Mouse (Mus musculus) liver, embryonic 16.5 days (tissue): ENCODE measurements around the gene Samd8. TPM values are rescaled to one million over a fixed set of nuclear protein-coding genes. Genes with fewer than 3 reads are reported as not detected.

ENCODE experiments used
- ATAC-seq: fragments of 200-750 bp; cut with Nextera tagmentation; 2 replicates; pipeline ENCODE4 v1.8.0; 2017; ENCODE audit warnings: low read depth, mild to moderate bottlenecking, moderate number of reproducible peaks, moderate library complexity
- H3K27ac ChIP-seq: fragments of 300-500 bp; sonication (generic); 2 replicates; pipeline ENCODE4 v1.5.1; 2014; ENCODE audit warnings: mild to moderate bottlenecking, low read length
- H3K27me3 ChIP-seq: fragments of 300-500 bp; sonication (generic); 2 replicates; pipeline ENCODE4 v1.6.1; 2014; ENCODE audit warnings: low read depth, low read length, mixed read lengths; ENCODE audit not compliant: control insufficient read depth, insufficient read depth
- H3K36me3 ChIP-seq: fragments of 300-500 bp; sonication (generic); 2 replicates; pipeline ENCODE4 v1.6.1; 2014; ENCODE audit warnings: mild to moderate bottlenecking; ENCODE audit not compliant: control insufficient read depth, insufficient read depth
- H3K4me1 ChIP-seq: fragments of 300-500 bp; sonication (generic); 2 replicates; pipeline ENCODE4 v1.6.1; 2014; ENCODE audit warnings: low read depth, low read length, mixed read lengths; ENCODE audit not compliant: control insufficient read depth
- H3K4me2 ChIP-seq: fragments of 300-500 bp; sonication (generic); 2 replicates; pipeline ENCODE4 v1.6.1; 2014; ENCODE audit warnings: low read depth, low read length, mixed read lengths
- H3K4me3 ChIP-seq: fragments of 300-500 bp; sonication (generic); 2 replicates; pipeline ENCODE4 v1.5.1; 2014; ENCODE audit warnings: low read depth, mild to moderate bottlenecking, low read length
- H3K9ac ChIP-seq: fragments of 300-500 bp; sonication (generic); 2 replicates; pipeline ENCODE4 v1.6.1; 2014; ENCODE audit warnings: low read depth, low read length
- H3K9me3 ChIP-seq: fragments of 300-500 bp; sonication (generic); replicated peaks from 2 replicates; pipeline ENCODE4 v1.6.1; 2016; ENCODE audit warnings: low read length; ENCODE audit not compliant: control insufficient read depth
- WGBS: fragments of 180-500 bp; shearing (Covaris S2); extraction: QIAGEN DNeasy Blood & Tissue Kit; methylation state at CpG from one replicate; pipeline ENCODE4 v1.1.7; 2014; ENCODE audit not compliant: insufficient replicate concordance; 5-methylcytosine and 5-hydroxymethylcytosine counted together
- polyA plus RNA-seq: library from polyadenylated mRNA; unstranded; fragments of >200 nt; fragmentation: Nextera tagmentation; extraction: Ambion mirVana; gene quantifications from 2 replicates; pipeline ENCODE4 v1.2.1, GENCODE M21; 2015

Samd8 gene
- polyA plus RNA-seq, 1 experiment from 2014 or later, result 3.9 TPM

- ATAC-seq, result no peak
- Histone ChIP-seq H3K4me3 (no peak overlapping the region), H3K27ac (no peak overlapping the region), H3K36me3 (peaks cover 5% of the 10 kb centered on the region), H3K9me3 (no peaks in the 10 kb centered on the region), H3K4me1 (no peaks in the 10 kb centered on the region), H3K4me2 (no peak overlapping the region), H3K9ac (no peak overlapping the region), H3K27me3 (no peaks in the 10 kb centered on the region)
- WGBS, result 78% methylated on average over 4 of the region's 4 CpGs
Measured at GRCm38 (mm10) chr14:21776201-21776600, 25.9 kb downstream of the Samd8 start.

DNA sequence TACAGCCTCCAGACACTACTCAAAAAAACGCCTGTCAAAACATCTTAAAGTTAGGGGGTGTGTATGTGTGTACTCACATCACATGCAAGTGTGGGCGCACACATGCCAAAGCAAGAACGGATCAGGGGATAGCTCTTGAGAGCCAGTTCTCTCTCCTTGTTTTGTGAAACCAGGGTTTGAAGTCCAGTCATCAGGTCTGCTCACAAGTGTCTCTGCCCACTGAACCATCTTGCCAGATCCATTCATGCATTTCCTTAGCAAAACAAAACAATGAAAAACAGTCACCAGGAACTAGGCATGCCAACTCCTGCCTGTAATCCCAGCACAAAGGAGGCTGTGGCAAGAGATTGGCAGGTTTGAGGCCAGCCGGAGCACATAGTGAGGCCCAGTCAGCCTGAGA lies 36.2 kb downstream of the Samd8 start:
- H3K4me3 ChIP-seq, result no peak overlapping the region
- no peak for ATAC-seq
- no peak overlapping the region for H3K27ac ChIP-seq
- H3K27me3 ChIP-seq, result no peaks in the 10 kb centered on the region
- H3K9ac ChIP-seq, result no peak overlapping the region
- no peak overlapping the region for H3K4me2 ChIP-seq
- no peaks in the 10 kb centered on the region for H3K9me3 ChIP-seq
- H3K36me3 ChIP-seq, result no peaks in the 10 kb centered on the region; the same call in 1 of the 2 replicates
- no peaks in the 10 kb centered on the region for H3K4me1 ChIP-seq
- 71% methylated on average over 4 of the region's 4 CpGs for WGBS

DNA sequence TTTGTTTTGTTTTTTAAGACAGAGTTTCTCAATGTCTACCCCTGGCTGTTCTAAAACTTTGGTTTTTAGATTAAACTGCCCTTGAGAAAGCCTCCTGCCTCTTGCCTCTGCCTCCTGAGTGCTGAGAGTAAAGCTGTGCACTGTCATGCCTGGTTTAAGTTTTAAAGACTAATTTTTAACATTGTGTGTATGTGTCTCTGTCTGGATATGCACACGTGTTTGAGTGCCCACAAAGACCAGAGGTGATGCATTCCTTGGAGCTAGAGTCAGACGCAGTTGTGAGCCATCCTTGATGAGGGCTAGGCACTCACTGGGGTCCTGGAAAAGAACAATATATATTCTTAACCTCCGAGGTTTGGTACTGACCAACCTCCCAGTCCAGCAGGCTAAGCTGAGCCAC lies 37.0 kb downstream of the Samd8 start:
- H3K4me2 ChIP-seq, result no peak overlapping the region
- no peak overlapping the region for H3K4me3 ChIP-seq
- no peaks in the 10 kb centered on the region for H3K4me1 ChIP-seq
- H3K9ac ChIP-seq, result no peak overlapping the region
- WGBS, result 75% methylated on average over 3 of the region's 3 CpGs
- no peaks in the 10 kb centered on the region for H3K27me3 ChIP-seq
- no peaks in the 10 kb centered on the region for H3K9me3 ChIP-seq
- ATAC-seq, result no peak
- no peak overlapping the region for H3K27ac ChIP-seq
- peaks cover 2% of the 10 kb centered on the region for H3K36me3 ChIP-seq

DNA sequence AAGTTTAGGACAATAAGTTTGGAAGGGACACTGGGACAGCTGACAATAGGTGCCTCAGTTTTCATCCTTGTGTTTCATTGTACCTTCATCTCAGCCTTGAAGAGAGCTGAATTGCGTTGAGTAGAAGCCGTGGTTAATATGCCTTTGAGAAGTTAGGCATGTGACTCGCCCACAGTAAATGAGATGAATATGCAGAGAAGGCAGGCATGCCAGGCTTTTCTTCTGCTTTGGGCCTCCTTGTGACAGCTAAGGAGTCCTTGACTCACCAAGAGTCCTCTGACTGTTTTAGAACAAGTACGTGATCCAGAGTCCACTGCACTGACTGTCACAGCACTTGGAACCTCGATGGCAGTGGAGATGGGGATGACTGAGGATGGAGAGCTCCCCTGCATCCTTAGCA lies 37.8 kb downstream of the Samd8 start:
- H3K36me3 ChIP-seq, result peaks cover 5% of the 10 kb centered on the region
- H3K27ac ChIP-seq, result no peak overlapping the region
- no peak for ATAC-seq
- H3K4me3 ChIP-seq, result no peak overlapping the region
- H3K4me1 ChIP-seq, result no peaks in the 10 kb centered on the region
- H3K9me3 ChIP-seq, result no peaks in the 10 kb centered on the region
- 80% methylated on average over 5 of the region's 5 CpGs for WGBS
- no peak overlapping the region for H3K9ac ChIP-seq
- no peak overlapping the region for H3K4me2 ChIP-seq
- no peaks in the 10 kb centered on the region for H3K27me3 ChIP-seq

- no peak overlapping the region for H3K4me2 ChIP-seq
- H3K4me3 ChIP-seq, result no peak overlapping the region
- no peaks in the 10 kb centered on the region for H3K27me3 ChIP-seq
- no peaks in the 10 kb centered on the region for H3K4me1 ChIP-seq
- 71% methylated on average over 9 of the region's 9 CpGs for WGBS
- H3K27ac ChIP-seq, result no peak overlapping the region
- no peak overlapping the region for H3K9ac ChIP-seq
- H3K36me3 ChIP-seq, result peaks cover 14% of the 10 kb centered on the region
- H3K9me3 ChIP-seq, result no peaks in the 10 kb centered on the region
- 0 out of 2 replicates have a peak, but pooled peaks have one; percentile 60 for ATAC-seq
Measured at GRCm38 (mm10) chr14:21790585-21791251, 40.4 kb downstream of the Samd8 start.

- Histone ChIP-seq H3K36me3 (peaks cover 14% of the 10 kb centered on the region), H3K4me3 (no peak overlapping the region), H3K4me1 (no peaks in the 10 kb centered on the region), H3K9ac (no peak overlapping the region), H3K27ac (no peak overlapping the region), H3K27me3 (no peaks in the 10 kb centered on the region), H3K4me2 (no peak overlapping the region), H3K9me3 (no peaks in the 10 kb centered on the region)
- 68% methylated on average over 4 of the region's 4 CpGs for WGBS
- ATAC-seq, result no peak
Measured at GRCm38 (mm10) chr14:21791722-21792121, 41.4 kb downstream of the Samd8 start.

DNA sequence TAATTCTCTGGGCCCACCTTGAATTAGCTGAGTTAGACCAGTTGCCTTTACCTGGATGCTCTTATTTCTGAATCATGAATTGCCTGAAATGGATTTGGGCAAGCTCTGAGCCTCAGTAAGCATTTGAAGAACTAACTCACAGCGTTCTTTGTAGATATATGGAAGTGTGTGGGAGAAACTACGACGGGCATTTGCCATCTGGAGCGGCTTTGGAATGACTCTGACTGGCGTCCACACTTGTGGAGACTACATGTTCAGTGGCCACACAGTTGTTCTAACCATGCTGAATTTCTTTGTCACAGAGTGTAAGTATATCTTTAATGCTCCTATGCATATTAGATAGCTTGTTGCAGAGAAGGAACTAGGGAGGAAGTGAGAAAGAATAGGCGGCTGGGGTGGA lies 41.9 kb downstream of the Samd8 start:
- Histone ChIP-seq H3K9me3 (no peaks in the 10 kb centered on the region), H3K4me1 (no peaks in the 10 kb centered on the region), H3K9ac (no peak overlapping the region), H3K4me3 (no peak overlapping the region), H3K27me3 (no peaks in the 10 kb centered on the region), H3K27ac (no peak overlapping the region), H3K4me2 (no peak overlapping the region), H3K36me3 (peaks cover 14% of the 10 kb centered on the region)
- WGBS, result 75% methylated on average over 6 of the region's 6 CpGs
- no peak for ATAC-seq

DNA sequence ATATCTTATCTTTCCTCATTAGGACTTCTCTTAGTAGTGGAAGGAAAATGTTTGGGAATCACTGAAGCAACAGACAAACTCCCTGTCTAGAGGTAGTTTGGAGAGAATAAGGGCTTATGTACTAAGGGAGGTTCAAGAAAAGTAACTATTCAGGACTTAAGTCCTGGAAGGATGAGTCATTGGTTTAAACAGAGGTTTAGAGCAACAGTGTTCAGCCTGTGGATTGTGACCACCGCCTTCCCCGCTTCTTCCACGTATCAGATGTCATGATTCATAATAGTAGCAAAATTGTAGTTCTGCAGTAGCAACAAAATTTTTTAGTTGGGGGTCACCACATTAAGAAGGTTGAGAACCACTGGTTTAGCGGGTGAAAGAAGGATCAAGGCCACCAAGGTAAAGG lies 50.3 kb downstream of the Samd8 start:
- Histone ChIP-seq H3K9me3 (no peaks in the 10 kb centered on the region), H3K9ac (no peak overlapping the region), H3K4me1 (no peaks in the 10 kb centered on the region), H3K4me3 (no peak overlapping the region), H3K27ac (no peak overlapping the region), H3K36me3 (no peaks in the 10 kb centered on the region), H3K27me3 (no peaks in the 10 kb centered on the region), H3K4me2 (no peak overlapping the region)
- no peak for ATAC-seq
- WGBS, result 80% methylated on average over 4 of the region's 4 CpGs

DNA sequence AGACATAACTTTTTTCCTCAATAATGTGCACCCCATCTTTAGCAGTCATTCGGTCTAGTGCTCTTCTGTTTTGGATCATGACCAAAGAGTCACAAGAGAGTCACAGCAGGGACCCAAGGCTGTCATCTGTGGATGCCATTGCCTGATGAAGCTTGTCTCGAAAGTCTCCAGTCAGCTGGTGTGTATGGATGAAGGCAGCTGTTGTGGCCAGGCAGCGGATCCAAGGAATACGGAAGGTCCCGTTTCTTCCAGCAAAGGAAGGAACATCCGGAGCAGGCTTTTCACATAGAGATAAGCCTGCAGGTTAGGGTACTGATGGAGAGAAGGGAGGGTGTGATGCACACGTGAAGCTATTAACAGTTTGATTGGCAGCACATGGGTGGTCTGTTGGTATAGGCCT lies 51.3 kb downstream of the Samd8 start:
- no peak overlapping the region for H3K4me2 ChIP-seq
- H3K27me3 ChIP-seq, result no peaks in the 10 kb centered on the region
- no peak overlapping the region for H3K27ac ChIP-seq
- no peaks in the 10 kb centered on the region for H3K9me3 ChIP-seq
- H3K9ac ChIP-seq, result no peak overlapping the region
- WGBS, result 74% methylated on average over 7 of the region's 7 CpGs
- no peak for ATAC-seq
- H3K36me3 ChIP-seq, result no peaks in the 10 kb centered on the region
- H3K4me3 ChIP-seq, result no peak overlapping the region
- peaks cover 4% of the 10 kb centered on the region for H3K4me1 ChIP-seq
